Mouse (Mus musculus) natural killer cell, adult 2 months (primary cell): ENCODE measurements around the gene Dnajb14.
A peak's percentile ranks its signal among the peaks of the same experiment; 100 is the strongest.
"Not testable (repeated sequence)": the region's sequence is repeated elsewhere in the genome, so short reads cannot be mapped to it uniquely, and the experiment has no call there.

ENCODE experiments used
- DNase-seq, 2 experiments: peaks; one replicate each; pipeline ENCODE4 v3.0.0; 2022; ENCODE audit warnings: low spot score in 2 of 2

The Dnajb14 gene

DNA sequence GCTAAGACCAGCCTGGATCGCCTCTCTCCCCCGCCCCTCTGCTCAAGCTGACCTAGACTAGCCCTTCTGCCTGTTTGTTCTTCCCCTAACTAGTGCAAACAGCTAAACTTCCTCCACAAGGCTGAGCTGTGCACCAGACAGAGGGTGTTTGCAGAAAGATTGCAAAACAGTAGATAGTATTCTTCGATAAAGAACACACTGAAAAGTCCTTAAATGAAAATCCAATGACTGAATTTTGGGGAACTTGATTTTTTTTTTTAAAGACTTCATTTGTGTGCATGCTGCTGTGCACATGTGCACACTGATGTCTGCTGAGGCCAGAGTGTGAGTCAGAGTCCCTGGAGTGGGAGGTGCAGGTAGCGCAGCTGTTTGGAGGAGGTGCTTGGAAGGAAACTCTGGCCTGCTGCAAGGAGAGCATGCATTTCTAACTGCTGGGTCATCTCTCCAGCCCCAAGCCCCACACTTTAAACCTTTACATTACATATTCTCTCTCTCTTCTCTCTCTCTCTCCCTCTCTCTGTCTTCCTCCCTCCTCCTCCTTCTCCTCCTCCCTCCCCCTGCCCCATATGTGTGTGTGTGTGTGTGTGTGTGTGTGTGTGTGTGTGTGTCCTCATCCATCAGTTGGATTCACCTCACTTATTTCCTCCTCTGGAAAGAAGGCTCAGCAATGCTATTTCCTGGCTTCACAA is 84.9 kb downstream of the Dnajb14 start:
- DNase-seq, result peak in 1 of 2 experiments; percentile 51

DNA sequence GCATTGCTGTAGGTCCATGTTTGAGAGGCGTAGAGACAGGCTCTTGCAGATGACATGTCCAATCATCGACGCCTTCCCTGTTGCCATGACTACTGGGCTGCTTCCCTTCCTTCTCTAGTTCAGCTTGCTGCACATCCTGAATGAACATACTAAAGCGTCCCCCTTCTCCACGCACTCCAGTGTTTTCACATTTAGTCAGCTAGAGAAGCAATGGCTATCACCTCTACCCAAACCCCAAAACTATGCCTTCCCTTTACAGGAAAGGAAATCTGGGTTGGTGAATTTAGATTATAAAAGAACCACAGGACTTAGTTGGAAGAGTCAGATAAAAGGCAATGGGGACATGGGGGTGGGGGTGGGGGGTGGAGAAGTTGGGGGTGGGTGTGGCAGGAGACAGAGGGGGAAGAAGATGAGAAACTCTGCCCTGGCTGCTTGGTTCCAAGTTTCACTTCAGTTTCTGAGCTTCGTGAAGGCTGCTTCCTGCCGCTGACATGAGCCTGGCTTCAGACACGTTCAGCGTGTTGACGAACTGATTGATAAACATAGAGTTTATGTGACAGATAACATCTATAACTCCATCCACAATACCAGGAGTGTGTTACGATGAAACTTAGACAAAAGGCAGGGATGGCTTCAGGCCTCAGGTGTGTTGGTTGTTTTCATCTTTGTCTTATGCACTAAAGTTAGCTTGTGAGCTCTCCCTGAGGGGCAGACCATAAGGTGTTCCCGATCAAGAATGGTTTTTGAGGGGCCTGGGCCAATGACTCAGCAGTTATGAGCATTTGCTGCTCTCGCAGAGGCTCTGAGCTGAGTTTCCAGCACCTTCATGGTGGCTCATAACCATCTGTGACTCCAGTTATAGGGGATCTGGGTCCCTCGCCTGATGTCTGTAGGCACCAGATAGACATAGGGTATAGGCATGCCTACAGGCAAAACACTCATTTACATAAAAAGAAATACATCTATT is 85.7 kb downstream of the Dnajb14 start:
- peak in 1 of 2 experiments; percentile 65 for DNase-seq

DNA sequence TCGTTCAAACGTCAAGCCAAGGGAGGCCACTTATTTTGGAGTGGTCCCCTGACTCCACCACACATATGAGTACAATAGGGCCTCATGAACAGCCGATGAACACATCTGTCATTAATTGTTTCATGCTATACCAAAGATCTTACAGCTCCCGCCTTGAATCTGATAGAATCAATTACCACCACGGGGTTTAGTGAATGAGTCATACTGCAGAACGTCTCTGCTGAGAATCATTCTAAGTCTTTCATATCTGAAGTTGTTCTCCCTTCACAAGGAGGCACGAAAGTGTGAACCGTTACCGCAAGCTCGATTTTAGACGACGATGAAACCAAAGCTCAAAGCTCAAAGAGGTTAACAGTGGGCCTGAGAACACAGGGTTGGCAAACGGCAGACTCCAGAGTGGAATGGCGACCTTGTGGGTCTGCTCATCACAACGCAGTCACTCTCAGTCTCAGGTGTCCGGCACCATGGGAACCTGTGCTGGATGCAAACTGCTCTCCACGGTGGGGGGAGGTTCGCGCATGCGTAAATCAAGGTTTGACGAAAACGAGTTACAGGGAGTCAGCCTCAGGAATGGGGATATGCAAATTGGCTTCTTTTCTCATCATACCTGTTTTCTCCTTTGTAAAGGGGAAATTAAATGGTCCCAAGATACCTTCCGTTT is 86.9 kb downstream of the Dnajb14 start:
- peak; percentile 43 to 61 for DNase-seq

DNA sequence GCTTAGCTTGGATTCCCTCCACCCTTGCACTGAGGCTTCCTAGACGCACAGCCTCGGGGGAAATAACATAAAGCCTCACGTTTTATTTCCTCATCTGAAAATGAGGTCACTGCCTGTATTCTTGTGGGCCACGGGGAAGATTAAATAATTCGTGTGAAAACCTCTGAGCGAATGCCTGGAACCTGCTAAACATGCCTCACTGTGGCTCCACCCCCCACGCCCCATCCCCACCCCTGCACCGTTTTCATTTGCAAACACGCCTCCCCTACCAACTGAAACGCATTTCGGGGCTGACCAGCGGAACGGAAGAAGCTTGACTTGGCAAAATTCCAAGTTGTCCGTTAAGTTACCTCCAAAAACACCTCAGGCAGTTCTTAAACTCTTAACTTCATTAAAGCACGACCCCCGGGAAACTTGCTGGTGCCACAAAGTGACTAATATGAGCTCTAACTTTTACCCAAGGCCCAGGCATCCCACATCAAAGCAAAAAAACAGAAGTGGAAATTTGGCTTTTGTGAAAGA is 88.1 kb downstream of the Dnajb14 start:
- DNase-seq, result peak; percentile 29 to 32

DNA sequence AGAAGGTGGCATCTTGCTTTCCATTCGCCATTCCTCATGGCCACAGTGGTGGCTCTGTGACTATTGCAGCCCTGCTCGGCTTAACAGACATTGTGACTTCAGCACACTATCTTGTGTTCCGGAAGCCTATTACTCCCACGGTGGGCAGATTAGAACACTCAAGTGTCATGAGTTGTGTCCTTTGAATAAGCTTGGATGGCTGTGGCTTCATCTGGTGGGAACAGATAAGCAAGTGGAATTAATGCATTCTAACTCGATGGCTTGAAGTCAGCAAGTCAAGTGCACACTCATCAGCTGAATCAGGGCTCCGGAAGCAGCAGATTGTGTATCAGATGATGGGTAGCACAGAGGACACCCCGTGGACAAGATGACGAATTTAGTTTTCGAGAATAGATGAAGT is 90.4 kb downstream of the Dnajb14 start:
- DNase-seq, result no peak

DNA sequence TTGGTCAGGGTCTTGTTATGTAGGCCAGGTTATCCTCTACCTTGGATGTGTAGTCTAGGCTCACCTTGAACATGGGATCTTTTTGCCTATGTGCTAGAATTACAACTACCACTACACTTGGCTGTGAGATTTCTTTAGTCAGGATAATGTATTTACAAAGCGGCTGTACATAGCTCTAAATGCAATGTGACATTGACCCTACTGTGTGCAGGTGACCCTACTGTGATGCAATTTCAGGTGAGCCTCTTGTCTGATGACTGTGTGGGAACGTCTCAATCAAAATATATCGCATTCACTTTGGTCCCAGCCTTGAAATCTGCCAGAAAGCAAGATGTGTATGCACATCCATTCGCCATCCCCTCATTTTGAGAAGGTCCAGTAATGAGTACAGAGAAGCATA is 90.9 kb downstream of the Dnajb14 start:
- no peak for DNase-seq

DNA sequence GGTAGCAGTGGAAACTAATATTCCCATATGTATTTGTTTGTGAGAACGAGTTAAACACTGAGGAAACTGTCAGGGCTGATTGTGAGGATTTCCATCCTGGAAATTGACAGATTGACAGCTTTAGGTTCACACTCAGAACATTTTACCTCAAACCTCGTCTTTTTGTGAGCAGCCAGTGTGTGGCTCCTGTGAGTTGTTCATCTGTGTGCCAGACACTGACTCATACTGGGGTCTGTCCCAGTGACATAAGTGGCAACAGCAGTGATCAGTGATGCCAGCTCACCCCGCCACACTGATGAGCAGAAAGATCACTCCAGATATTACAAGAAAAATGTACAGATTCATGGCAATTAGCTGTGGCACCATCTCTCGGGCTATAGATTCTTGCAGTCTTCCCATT is 92.0 kb downstream of the Dnajb14 start:
- DNase-seq, result no peak

DNA sequence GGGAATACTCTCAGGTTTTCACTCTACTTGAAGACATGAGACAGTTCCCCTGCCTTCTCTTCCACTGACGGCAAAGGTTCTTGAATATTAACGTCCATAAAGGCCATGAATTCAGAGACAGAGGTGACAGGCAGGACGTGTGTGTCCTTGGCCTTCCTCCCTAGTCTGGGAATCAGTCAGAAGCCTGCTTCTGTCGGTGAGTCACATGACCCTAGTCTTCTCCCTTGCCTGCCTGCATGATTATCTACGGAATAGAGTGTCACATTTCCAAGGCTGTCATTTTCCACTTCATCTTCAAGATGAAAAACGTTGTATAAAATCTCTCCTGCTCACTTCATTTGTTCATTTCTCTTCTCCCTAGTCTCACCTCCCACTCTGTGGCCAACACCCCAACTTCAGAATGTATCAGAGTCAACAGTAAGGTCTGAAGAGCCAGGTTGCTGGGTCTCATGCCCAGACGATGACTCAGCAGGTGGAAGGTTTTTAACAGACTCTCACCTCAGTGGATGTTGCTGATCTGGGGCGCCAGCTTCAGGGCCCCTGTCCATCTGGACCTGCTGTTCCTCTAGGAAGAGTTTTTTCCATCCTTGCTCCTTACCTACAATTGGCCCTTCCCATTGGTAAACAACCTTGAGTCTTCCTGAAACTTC is 94.4 kb downstream of the Dnajb14 start:
- DNase-seq, result no peak

DNA sequence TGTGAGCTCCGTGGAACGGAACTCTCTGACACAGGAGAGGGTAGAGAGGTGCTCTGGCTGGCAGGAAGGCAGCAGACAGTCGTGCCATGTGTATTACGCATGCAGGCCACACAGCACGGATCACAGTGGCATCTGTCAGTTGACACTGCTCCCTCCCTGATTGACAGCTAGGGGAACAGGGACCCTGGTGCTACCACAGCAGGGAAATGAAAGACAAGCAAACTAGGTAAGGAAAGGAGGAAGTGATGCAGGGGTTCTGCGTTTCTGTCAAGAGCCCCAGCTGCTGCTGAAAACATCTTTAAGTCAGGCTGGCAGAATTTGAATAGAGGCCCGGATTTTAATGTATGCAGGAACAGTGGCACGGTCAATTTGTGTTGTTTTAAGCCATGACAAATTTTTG is 96.0 kb downstream of the Dnajb14 start:
- DNase-seq, result peak in 1 of 2 experiments; percentile 34

DNA sequence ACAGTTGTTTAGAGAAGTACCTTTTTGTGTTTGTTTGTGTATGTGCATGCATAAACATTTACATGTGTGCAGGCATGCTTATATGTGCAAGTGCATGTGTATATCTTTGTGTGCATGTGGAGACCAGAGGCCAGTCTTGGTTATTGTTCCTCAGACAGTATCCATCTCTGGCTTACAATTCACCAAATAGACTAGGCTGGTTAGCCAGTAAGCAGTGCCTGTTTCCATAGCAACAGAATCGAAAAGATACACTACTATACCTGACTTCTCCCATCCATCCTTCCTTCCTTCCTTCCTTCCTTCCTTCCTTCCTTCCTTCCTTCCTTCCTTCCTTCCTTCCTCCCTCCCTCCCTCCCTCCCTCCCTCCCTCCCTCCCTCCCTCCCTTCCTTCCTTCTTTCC is 96.5 kb downstream of the Dnajb14 start:
- DNase-seq, result not testable (repeated sequence)
